Mouse (Mus musculus): ENCODE results near the gene Ulk4.
A peak's percentile ranks its signal among the peaks of the same experiment; 100 is the strongest.

Gene Ulk4

DNA sequence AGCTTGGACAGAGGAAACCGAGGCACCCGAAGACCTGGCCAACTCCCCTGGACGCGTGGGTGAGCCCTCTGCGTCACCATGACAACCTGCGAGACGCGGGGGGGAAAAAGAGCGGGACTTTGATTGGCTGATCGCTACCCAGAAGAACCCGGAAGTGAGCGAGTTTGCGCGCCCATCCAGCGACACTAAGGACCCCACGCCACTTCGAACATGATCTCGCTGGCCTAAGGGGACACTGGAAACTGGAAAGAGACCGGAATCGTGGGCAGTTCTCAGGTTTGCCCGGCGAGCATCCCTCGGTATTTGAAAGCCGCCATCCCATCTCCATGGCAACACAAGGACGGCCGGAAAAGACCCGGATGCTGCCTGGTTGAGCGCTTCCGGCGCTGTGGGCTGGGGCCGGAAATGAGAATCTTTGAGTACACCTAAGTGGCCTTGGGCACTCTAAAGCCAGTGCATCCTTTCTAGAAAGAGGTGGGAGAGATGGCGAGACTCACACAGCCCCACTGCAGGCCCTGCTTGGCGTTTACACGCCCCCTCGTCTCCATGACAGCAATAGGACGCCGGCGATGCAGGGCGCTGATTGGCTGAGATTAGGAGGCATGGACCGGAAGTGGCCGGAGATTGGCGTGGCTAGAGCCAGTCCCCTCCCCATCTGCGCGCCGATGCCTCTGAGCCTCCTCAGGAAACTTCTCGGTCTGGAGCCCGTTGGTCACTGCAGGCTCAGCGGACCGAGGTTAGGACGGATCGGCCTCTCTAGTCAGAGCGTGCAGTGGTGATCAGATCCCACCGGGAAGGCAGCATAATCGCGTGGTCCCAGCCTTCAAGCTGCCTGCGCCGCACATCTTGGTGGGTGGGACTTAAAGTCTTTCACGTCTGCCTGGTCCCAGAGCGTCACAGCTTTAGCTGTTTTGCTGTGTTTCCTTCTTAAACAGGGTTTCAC lies at the start of gene Ulk4:
Gene Ulk4 (minus strand): TSS at position 80 of the 943 bp plus-strand sequence.
- peak; percentile 81 for DNase-seq (ENCODE audit: low read depth, low spot score)

DNA sequence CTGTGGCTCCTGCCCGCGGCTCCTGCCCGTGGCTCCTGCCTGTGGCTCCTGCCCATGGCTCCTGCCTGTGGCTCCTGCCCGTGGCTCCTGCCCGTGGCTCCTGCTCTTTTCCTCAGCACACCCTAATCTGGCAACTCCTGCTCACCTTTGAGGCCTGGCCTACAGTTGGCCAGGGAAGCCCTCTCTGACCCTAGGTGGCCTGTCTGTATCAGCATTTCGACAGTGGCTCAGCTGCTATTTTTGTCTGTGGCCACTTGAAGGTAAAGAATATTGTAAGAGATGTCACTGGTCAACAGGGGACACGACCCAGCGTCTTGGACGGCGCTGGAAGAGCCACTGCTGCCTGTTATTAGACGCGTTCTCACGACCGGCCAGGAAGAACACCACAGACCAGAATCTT lies 45.0 kb upstream of the Ulk4 start:
- DNase-seq (ENCODE audit: low read depth, low spot score) = no peak

DNA sequence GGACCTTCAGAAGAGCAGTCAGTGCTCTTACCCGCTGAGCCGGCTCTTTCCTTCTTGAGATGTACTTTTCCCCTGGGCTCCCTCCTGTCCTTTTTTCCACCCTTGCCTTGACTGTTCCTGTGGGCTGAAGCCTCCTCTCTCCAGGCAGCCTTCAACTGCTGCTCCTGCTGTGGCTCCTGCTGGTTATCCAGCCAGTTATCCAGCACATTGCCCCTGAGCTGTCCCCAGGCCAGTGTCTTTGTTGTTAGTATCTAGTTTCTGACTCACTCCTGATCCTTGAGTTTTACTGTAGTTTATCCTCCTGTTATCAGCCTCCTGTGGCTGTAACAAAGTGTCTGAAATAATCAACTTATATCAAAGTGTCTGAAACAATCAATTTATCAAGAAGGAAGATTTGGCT lies 44.1 kb upstream of the Ulk4 start:
- no peak for DNase-seq (ENCODE audit: low read depth, low spot score)

DNA sequence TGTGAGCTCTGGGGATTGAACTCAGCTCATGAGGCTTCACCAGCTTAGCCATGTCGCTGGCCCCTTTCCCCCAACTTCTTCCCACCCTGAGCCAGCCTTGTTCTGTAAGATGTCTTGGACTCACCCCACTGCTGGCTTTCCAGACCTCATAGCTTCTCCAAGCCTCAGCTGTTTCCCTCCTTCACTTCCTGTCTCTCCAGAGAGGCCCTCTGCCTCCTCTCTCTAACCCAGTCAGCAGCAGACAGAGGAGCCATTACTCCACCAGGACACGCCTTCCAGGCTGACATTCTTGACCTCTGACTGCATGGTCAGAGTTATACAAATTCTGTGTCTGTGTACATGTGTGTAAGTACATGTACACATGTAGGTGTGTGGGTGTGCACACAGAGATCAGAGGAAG lies 43.4 kb upstream of the Ulk4 start:
- no peak for DNase-seq (ENCODE audit: low read depth, low spot score)

DNA sequence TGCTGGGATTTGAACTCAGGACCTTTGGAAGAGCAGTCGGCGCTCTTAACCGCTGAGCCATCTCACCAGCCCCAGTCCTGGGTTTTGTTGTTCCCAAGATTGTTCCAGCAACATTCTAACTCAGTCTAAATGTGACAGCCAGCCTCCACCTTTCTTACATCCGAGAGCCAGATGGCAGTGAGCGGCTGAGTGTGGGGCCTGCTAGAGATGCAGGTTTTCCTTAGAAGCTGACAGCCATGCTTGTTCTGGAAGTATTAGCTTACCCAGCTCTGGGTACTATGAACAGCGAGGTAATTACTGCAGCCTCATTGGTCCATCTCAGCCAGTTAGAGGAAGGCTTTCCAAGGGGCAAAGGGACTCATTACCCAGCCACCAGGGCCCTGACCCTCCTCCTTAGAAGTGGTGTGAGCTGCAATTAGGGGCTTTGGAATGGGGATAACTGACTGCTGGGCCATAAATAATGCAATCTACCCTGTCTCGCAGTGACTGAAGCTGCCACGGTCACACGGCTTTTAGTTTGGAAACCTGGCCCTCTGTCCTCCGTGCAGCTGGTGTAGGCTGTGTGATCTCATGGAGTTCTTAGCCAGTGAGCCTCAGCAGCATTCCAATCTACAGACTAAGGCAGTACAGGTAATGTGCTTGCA lies 42.4 kb upstream of the Ulk4 start:
- DNase-seq (ENCODE audit: low read depth, low spot score) = no peak

DNA sequence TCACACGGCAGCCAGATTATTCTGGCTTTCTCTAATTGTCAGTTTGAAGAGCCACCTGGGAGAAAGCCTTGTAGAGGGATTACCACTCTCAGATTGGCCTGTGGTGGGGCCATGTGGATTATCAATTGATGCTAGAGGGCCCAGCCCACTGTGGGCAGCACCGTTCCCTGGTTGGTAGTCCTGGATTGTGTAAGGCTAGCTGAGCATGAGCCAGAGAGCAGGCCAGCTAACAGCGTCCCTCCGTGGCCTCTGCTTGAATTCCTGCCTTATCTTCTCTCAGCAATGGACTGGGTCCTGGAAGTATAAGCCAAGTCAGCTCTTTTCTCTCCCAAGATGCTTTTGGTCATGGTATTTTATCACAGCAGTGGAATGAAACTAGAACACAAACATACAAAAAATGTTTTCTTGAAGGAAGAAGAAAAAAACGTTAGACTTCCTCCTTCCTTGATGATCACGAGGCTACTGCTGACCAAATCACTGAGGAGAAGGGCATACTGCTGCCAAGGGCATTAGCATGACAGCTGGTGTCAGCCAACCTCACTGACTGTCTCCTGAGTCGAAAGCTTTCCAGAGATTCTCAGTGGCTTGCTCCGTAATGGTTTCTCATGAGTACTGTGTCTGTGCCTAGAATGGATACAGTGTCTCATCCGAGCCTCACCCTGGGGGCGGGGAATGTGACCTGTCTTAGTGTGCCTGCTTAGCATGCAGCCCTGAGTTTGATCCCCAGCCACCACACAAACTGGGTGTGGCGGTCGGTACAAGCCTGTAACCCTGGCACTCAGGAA lies 39.8 kb upstream of the Ulk4 start:
- no peak for DNase-seq (ENCODE audit: low read depth, low spot score)

DNA sequence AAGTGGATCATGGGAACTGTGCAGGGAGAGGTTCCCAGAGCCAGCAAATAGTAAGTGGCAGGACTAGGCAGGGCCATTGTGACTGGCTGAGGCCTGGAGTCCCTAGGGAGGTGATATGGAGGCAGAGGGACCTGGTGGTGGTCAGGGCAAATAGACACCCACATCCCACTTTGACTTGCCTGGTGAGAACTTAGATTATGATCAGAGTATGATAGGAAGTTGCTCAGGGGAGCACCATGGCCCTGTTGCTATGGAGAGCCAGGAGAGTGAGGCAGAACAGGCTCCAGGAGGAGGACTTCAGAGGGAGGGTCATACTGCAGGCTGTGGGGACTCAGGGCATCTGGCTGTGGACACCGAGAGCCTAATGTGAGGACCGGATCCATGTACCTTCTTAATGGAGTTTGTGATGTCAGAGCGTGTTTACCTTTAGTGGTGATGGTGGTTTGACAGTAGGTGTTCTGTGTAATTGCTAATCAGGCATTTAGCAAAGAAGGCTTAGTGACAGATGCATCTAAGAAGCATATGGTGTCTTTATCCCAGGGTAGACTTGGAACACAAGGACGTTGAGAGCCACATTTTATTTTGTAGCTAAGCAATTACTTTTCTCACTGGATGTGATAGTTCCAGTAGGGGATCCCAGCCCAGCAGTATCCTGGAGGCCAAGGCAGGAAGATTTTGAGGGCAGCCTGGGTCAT lies 39.1 kb upstream of the Ulk4 start:
- DNase-seq (ENCODE audit: low read depth, low spot score) = no peak

DNA sequence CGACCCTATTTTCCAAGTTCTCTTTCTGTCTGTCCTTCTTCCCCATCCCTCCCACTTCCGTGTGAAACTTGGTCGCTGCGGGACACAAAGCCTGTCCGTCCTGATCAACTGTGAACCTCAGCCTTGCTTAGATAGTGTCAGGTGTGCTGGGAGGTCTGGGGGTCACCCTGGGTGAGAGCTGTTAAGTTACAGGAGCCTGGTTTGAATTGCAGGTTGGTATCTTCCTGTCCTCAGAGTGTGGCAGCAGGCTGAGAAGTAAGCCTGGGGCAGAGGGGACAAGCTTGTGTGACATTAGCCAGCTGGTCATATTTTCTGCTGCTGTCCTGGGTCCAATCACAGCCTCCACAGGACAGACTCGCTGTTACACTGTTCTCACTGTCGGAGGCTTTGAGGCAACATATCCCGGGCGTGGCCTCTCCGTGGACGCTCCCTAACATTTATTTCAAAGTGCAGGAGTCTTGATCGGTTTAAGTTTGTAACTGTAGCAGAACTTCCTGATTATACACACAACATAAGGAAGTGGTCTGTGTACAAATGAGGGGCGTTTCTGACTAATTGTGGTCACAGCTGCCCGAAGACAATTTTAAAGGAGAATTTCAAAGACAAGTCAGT lies 37.6 kb upstream of the Ulk4 start:
- no peak for DNase-seq (ENCODE audit: low read depth, low spot score)

DNA sequence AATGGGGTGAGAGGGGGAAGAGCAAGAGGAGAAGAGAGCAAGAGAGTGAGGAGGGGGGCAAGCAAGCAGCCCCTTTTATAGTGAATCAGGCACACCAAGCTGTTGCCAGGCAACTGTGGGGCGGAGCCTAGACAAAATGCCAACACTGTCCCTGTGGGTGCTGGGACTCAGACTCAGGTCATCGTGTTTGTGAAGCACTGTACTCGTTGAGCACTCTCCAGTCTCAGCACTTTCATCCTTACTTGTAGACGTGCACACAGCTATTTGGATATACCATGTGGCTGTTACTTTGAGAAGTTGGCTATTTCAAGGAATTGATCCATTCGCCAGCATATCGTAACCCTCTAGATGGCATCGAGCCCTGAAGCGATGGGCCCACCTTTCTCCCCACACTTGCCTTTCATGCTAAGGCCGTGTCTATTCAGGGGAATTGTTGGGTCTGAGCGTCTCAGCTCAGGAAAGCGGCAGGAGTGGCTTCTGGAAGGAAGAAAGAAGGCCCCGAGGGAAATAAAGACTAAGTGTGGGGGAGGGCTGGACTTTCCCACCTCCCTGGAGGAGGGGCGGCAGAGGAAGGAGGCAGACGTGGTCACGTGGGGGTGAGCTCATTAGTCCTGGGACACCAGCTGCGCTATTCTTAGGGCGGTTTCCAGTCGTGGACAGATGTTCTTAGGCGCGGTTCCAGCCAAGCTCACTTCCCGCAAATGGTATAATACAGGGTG lies 36.8 kb upstream of the Ulk4 start:
- no peak for DNase-seq (ENCODE audit: low read depth, low spot score)

DNA sequence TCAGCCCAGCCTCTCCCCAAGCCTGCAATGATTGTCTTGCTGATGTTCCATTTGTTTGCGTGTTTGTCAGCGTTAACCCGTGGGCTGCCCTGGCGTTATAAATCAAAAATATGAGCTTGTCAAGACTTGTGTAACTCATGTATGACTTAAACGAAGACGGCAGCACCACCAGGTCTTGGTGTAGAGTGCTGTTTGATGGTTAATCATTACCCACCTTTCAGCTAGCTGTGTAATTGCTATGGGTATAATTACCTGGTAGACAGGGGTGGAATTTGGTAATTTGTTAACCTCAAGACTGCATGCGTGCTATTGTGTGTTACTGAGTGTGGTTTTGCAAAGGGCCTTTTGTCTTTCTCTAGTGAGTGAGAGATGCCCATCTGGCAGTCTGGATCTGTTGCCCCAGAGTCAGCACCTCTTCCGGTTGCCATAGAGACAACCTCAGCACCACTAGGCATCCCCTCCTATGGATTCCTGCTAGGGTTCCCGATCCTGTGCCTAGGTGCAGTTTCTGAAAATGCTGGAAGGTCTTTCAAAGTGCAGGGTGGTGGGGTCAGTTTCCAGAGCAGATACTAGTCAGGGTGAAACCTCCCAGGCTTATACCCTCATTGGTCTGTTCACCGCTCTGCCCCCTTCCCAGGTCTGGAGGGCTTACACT lies 35.4 kb upstream of the Ulk4 start:
- no peak for DNase-seq (ENCODE audit: low read depth, low spot score)

DNA sequence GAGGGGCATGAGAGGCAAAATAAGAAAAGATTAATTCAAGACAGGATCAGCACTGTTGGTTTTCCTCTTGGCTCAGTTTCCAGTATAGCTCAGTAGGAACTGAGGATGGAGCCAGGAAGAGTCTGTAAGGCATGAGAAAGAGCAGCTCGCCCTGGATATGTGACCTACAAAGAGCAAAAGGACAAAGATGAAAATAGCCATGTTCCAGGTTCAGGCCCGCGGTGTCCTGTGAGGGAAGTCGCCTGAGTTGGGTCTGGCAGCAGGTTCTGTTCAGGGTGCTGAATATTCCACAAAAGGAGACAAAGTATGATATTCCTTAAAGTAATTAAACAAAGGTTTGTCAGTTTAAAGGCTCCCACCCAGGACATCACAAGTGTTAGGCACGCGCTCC lies 34.8 kb upstream of the Ulk4 start:
- no peak for DNase-seq (ENCODE audit: low read depth, low spot score)

DNA sequence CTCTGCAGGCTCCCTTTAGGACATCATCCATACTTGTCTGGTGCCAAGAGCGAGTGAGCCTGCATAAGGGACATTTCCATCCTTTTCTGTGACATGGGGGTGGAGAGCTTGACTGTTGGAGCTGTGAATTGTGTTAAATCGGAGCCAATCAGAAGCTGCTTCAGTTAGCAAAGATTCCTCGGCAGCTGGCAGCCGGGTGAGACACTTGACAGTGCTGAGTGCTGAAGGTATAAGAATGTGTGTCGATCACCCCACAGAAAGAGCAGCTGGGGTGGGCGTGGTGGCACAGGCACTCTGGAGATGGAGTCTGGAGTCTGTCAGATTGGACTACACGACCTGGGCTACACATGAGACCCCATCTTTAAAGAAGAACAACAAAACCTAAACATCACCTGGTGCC lies 33.5 kb upstream of the Ulk4 start:
- no peak for DNase-seq (ENCODE audit: low read depth, low spot score)

DNA sequence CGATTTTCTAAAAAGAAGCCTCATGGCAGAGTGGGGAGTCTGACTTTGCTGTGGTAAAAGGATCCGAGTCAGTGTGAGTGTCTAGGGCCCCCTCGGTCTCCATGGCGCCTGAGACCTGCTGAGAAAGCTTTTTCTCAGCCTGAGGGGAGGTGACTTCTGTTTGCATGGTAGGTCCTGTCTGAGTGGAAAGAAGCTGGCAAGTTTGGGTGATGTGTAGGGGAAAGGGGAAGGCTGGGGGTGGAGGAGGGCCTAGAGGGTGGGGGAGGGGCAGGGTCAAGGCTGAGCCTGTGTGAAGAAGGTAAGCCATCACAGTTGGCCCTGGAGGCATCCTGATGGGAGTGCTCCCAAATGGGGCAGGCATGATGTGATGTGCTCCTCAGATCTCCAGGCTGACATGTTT lies 32.3 kb upstream of the Ulk4 start:
- no peak for DNase-seq (ENCODE audit: low read depth, low spot score)

DNA sequence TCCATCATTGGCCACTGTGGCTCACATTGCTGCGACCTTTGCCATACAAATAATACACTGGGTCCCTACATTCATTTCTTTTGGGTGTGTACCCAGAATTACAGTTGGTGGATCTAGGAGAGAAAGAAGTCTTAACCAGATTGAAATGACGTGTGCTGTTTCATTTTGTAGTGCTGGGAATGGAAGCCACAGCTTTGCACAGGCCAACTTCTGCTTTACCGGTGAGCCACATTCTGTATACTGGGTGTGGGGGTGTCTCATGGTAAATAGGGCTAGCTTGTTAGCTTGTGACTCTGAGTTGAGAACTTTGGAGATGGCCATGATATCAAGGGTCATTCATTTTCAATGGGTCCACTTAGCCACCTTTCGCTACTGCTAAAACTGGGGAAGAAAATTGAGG lies 28.5 kb upstream of the Ulk4 start:
- DNase-seq (ENCODE audit: low read depth, low spot score) = no peak

DNA sequence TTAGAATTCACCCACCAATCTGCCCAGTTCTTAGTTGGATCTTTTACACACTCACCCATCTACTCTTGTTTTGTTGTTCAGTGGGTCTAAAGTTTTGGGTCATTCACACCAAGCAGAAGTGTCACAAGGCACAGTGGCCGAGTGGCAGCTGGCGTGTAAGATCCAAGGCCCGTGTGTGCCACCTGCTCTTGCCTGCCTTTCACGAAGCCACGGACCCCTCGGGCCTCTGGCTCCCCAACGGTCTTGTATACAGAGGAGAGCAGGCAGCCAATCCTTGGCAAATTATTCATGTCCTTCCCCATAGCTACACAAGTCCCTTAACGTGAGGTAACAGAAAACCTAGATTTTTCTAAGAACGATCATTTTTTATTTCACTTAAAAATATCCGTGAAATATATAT lies 27.5 kb upstream of the Ulk4 start:
- DNase-seq (ENCODE audit: low read depth, low spot score) = no peak

DNA sequence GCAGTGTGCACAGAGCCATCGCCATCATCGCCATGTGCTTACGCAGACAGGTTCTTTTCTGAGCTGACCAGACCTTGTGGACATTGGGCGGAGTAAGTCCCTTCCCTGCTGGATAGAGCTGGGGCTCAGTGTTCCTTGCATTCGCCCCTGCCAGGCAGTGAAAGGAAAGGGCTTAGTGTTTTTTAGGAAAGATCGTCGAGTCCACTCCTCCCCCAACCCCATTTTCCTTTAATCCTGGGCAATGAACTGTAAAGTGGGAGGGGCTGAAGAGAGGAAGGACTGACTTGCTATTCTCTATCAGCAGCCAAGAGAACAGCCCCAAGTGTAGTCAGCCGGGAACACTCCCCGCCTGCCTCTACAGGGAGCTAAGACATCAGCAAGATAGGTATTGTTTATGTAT lies 26.8 kb upstream of the Ulk4 start:
- no peak for DNase-seq (ENCODE audit: low read depth, low spot score)

DNA sequence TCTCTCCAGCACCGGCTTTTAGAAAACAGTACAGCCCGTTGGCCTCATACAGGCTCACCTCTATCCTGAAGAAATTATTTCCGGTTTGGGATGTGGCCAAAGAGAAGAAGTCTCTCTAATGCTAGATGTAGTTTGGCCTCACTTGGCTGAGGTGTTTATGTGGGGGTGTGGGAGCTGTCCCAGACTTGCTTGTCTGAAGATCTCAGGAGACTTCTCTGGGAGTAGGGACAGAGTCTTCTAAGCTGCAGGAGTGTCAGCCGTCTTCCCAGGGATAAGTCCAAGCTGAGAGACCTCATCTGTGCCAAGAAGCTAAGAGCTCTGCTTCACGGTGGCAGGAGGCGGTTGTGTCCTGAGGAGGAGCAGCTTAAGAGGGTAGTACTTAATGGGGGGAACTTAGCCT lies 26.1 kb upstream of the Ulk4 start:
- no peak for DNase-seq (ENCODE audit: low read depth, low spot score)

DNA sequence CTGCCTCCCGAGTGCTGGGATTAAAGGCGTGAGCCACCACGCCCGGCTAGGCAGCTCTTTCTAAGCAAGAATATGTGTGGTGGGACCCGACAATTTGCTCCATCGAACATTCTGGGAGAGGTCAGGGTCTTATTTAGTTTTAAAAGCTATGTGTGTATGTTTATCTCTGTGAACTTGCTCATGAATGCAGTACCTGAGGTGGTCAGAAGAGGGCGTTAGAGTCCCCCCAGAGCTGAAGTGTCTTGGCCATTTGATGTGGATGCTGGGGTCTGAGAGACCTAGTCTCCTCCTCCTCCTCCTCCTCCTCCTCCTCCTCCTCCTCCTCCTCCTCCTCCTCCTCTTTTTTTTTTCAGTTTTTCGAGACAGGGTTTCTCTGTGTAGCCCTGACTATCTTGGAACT lies 25.5 kb upstream of the Ulk4 start:
- no peak for DNase-seq (ENCODE audit: low read depth, low spot score)

DNA sequence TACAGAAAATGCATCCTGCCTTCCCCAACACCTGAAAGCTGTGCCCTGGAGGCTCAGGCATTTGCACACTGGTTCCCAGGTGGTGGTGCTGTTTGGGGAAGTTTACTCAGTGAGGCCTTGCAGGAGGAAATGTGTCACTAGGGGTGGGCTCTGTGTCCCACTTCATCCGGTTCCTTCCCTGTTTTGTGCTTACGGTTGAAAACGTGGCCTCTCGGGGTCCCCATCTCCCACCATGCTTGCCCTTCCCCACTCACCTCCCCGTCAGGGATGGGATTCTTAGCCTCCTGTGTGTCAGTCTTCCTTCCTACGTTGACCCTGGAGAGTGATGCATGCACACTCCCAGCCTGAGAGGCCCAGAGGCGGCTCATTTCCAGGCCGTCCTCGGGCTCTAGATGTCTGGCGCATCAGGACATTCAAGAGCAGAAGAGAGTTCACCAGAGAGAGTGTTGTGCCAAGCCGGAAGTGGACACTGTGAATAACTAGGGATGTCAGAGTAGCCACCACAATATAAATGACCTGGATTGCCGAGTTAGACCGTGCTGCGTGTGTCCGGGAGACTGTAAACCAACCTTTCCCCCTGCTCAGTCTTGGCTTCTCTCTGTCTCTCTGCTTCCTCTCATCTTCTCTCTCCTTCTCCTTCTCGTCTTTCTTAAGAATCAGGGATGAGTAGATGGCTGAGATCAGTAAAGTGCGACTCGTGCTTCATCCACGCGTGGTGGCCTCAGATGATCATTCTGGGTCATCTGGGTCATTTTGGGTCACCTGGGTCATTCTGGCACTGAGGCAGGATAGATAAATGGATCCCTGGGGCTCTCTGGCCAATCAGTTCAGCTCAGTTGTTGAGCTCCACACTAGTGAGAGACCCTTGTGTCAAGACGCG lies 24.3 kb upstream of the Ulk4 start:
- DNase-seq (ENCODE audit: low read depth, low spot score) = no peak
